Mouse (Mus musculus) kidney, adult 2 months (tissue): Measurements from ENCODE around the gene Erg. TPM values are rescaled to one million over a fixed set of nuclear protein-coding genes. Genes with fewer than 3 reads are reported as not detected.
A peak's percentile ranks its signal among the peaks of the same experiment; 100 is the strongest.

Experiments
- DNase-seq: peaks from one replicate; pipeline ENCODE4 v3.0.0; 2021
- H3K27ac ChIP-seq: fragments of 200-500 bp; 2 replicates; pipeline ENCODE4 v1.5.1; 2012; ENCODE audit warnings: low read depth, low read length, control low read depth, inconsistent platforms; ENCODE audit not compliant: insufficient read depth
- H3K27me3 ChIP-seq: fragments of 200-500 bp; replicated peaks from 2 replicates; pipeline ENCODE4 v1.6.1; 2012; ENCODE audit warnings: mild to moderate bottlenecking, moderate library complexity, low read length, inconsistent platforms; ENCODE audit not compliant: control insufficient read depth, insufficient read depth
- H3K36me3 ChIP-seq: fragments of 200-500 bp; 2 replicates; pipeline ENCODE4 v1.6.1; 2012; ENCODE audit warnings: mild to moderate bottlenecking, moderate library complexity, low read length, inconsistent platforms; ENCODE audit not compliant: control insufficient read depth, insufficient read depth
- H3K4me1 ChIP-seq: fragments of 200-500 bp; 2 replicates; pipeline ENCODE4 v1.6.1; 2011; ENCODE audit warnings: low read length; ENCODE audit not compliant: control insufficient read depth, insufficient read depth
- H3K4me3 ChIP-seq: fragments of 200-500 bp; 2 replicates; pipeline ENCODE4 v1.5.1; 2011; ENCODE audit warnings: mild to moderate bottlenecking, low read depth, low read length, control low read depth; ENCODE audit not compliant: insufficient read depth
- CTCF ChIP-seq: fragments of 200-500 bp; conservative IDR thresholded peaks from 2 replicates; pipeline ENCODE4 v1.5.1; 2011; ENCODE audit warnings: low read depth, mild to moderate bottlenecking, control low read depth, low read length, moderate library complexity, mixed read lengths; ENCODE audit not compliant: insufficient read depth, insufficient read length
- POLR2A ChIP-seq: fragments of 200-500 bp; IDR thresholded peaks from one replicate; pipeline ENCODE4 v1.6.1; 2011; ENCODE audit warnings: low read depth, low read length, control low read depth
- WGBS: fragments of 180-500 bp; shearing (Covaris S2); methylation state at CpG from one replicate; pipeline ENCODE4 v1.1.7; 2018; 5-methylcytosine and 5-hydroxymethylcytosine counted together
- polyA plus RNA-seq: library from polyadenylated mRNA; depleted of rRNA; stranded (reverse); fragments of >200 nt; gene quantifications from 2 replicates; pipeline ENCODE4 v1.2.3, GENCODE M21; 2012

Erg gene
- polyA plus RNA-seq, 1 experiment, result 20.0 TPM

DNA sequence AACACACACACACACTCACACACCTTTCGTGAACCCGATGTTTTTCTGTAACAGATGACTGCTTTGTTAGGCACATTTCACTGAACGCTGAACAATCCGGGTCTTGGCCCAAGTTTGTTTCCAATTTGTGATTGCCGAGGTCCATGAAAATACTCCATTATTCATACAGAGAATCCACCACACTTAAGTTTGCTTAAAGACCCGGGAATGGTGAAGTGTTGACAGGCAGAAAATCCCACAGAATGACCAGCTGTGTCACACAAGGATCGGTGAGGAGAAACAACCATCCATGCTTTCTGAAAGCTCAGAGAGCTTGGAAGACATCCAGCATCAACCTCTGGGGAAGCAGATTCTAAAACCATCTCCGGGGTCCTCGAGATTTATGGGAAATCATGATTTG is 171.0 kb downstream of the Erg start:
- no peaks in the 10 kb centered on the region for H3K36me3 ChIP-seq

DNA sequence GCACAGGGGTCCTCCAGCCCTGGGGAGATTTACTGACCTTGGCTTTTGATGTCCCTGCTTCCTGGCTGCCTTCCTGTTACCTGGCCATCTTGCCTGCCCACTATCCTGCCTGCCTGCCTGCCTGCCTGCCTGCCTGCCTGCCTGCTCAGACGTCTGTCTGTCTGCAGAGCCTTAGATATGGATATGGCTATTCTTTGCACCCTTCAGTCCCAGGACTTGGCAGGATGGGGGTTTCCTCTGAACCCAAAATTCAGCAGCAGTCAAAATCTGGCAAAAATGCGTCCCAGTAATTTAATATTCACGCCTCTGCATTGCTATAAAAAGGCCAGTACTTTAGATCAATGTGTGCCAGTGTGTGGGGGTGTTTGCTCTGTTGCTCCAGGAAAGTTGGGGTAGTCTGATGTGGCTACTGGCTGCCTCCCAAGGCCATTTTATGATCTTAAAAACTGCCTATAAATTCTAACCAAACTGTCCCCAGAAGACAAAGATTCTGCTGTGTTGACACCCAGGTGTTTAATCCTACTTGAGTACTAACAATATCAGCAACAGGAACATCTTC is 172.9 kb downstream of the Erg start:
- no peaks in the 10 kb centered on the region for H3K4me1 ChIP-seq
- WGBS, result 35% methylated on average over 3 of the region's 3 CpGs
- H3K27ac ChIP-seq, result no peak overlapping the region
- no peaks in the 10 kb centered on the region for H3K36me3 ChIP-seq
- H3K27me3 ChIP-seq, result no peaks in the 10 kb centered on the region
- TF ChIP-seq CTCF, result no peak
- no peak for TF ChIP-seq POLR2A
- no peak overlapping the region for H3K4me3 ChIP-seq
- no peak for DNase-seq

More for the DNA sequence above, 171.0 kb downstream of the Erg start:
- DNase-seq, result no peak
- no peak for TF ChIP-seq POLR2A
- no peak for TF ChIP-seq CTCF
- Histone ChIP-seq H3K4me1 (no peaks in the 10 kb centered on the region), H3K27ac (no peak overlapping the region), H3K27me3 (no peaks in the 10 kb centered on the region), H3K4me3 (no peak overlapping the region)
- WGBS, result 54% methylated on average over 9 of the region's 9 CpGs

DNA sequence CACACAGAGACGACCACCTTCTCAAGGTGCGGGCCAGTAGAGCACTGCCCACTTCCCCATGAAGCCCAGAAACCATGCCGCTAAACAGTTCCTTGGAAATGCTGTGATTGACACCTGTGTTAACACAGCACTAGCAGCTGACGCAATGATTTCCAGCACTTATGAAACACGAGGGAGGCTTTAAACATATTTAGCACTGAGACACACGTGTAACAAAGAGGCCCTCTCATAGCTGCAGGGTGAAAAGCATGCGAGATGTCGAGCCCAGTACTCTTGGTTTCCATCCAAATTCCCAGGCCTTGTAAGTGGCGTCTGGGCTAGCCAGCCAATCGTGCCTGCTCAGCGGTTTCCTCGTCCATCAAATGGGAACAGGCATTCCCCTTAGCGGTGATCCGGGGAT is 178.3 kb downstream of the Erg start:
- WGBS, result 61% methylated on average over 14 of the region's 14 CpGs
- TF ChIP-seq CTCF, result no peak
- no peak for TF ChIP-seq POLR2A
- no peaks in the 10 kb centered on the region for H3K27me3 ChIP-seq
- no peak for DNase-seq
- no peaks in the 10 kb centered on the region for H3K36me3 ChIP-seq
- no peak overlapping the region for H3K4me3 ChIP-seq
- no peak overlapping the region for H3K27ac ChIP-seq
- no peaks in the 10 kb centered on the region for H3K4me1 ChIP-seq

DNA sequence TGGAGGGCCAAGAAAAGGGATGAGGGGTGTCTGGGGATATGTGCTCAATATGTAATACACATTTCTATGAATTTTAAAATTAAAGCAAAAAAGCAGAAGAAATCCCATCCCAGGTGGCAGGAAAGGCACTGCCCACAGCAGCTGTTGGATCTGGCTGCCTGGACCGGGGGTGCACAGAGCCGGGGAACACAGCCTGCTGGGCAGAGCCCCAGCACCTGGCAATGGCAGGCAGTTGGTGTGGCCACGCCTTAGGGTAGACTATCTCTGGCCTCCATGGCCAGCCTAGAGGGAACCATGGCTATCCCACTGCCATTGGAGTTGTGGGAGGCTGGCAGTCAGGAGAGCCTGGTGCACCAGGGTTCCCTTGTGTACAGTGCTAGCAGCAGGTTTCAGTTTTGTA is 180.9 kb downstream of the Erg start:
- no peaks in the 10 kb centered on the region for H3K27me3 ChIP-seq
- DNase-seq, result no peak
- no peak overlapping the region for H3K27ac ChIP-seq
- no peak overlapping the region for H3K4me3 ChIP-seq
- 88% methylated on average over 3 of the region's 3 CpGs for WGBS
- TF ChIP-seq CTCF (no peak), POLR2A (no peak)
- H3K4me1 ChIP-seq, result no peaks in the 10 kb centered on the region
- no peaks in the 10 kb centered on the region for H3K36me3 ChIP-seq

DNA sequence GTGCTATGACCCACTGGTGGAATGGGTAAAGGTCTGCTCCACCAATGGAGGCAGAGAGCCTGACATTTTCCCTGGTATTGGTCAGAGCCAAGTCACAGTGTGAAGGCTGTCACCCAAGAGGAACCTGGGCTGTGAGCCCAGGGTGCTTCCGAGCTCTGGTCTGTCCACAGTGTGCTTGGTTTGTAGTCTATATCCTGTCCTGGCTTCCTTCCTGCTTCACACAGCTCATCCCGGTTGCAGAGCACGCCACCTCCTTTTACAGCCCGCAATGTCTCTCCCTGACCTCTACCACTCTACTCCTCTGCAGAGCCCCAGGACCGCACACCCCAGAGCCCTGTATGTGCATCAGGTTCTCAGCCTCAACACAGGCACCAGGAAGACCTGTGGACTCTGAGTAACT is 182.9 kb downstream of the Erg start:
- Histone ChIP-seq H3K4me3 (no peak overlapping the region), H3K27me3 (no peaks in the 10 kb centered on the region), H3K27ac (no peak overlapping the region), H3K36me3 (no peaks in the 10 kb centered on the region), H3K4me1 (no peaks in the 10 kb centered on the region)
- TF ChIP-seq POLR2A (no peak), CTCF (no peak)
- WGBS, result 75% methylated on average over 5 of the region's 5 CpGs
- DNase-seq, result peak; percentile 76

DNA sequence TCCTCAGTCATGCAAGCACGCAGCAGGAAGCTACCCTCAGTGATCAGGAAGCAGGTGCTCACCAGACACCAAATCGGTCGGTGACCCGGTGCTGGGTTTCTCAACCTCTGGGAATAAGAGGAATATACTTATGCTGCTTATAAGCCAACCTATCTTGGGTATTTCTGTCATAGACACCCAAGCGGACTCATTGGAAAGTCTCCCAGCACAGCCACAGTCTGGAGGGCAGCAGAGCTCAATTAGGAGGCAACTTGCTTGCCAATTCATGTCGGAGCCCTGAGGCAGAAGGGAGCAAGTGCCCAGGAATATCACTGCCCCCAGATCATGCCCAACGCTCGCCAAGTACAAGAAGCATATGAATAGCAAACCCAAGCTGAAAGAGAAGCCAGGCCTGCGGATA is 184.5 kb downstream of the Erg start:
- 70% methylated on average over 9 of the region's 9 CpGs for WGBS
- no peaks in the 10 kb centered on the region for H3K4me1 ChIP-seq
- TF ChIP-seq POLR2A (no peak), CTCF (no peak)
- no peaks in the 10 kb centered on the region for H3K36me3 ChIP-seq
- H3K27me3 ChIP-seq, result no peaks in the 10 kb centered on the region
- no peak overlapping the region for H3K27ac ChIP-seq
- DNase-seq, result no peak
- no peak overlapping the region for H3K4me3 ChIP-seq

DNA sequence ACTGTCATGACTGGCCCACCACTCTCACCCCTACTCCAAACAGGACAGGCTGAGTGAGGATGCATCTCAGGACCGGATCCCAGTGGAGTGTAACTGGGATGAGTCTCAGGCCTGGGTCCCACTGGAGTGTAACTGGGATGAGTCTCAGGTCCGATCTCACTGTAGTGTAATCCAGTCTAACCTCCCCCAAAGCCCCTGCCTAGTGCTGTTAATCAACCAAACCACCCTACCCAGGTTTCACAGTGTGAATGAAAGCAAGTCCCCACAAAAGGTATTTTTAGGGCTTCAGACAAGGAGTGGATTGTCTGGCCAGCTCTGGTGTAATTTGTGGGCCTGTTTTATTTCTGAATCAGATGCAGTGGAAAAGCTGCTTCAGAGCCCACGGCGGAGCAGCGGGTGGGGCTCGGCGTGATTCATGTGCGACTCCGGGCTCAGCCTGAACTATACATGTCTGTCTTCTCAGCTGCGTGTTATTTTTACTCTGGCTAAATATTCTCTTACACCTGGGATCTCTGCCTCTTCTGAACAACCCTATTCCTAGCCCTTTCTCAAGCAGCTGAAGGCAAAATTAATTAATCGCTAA is 187.5 kb downstream of the Erg start:
- TF ChIP-seq POLR2A (no peak), CTCF (no peak)
- Histone ChIP-seq H3K27ac (no peak overlapping the region), H3K27me3 (no peaks in the 10 kb centered on the region), H3K36me3 (no peaks in the 10 kb centered on the region), H3K4me3 (no peak overlapping the region), H3K4me1 (no peaks in the 10 kb centered on the region)
- no peak for DNase-seq
- WGBS, result 36% methylated on average over 11 of the region's 11 CpGs
